Mouse (Mus musculus) liver, adult (tissue): Measurements from ENCODE around the gene Plcb4.

Experiments
- GATA4 ChIP-seq: IDR thresholded peaks from 2 replicates; pipeline ENCODE4 v1.6.1; 2014; ENCODE audit warnings: mild to moderate bottlenecking, low read length; ENCODE audit not compliant: insufficient replicate concordance

Plcb4 gene

GRCm38 (mm10) chr2:135828446-135828845 is 169.6 kb downstream of the Plcb4 start:
- TF ChIP-seq GATA4: no peak

- no peak for TF ChIP-seq GATA4
Observed at GRCm38 (mm10) chr2:135833743-135834142, 174.9 kb downstream of the Plcb4 start.

- no peak for TF ChIP-seq GATA4
Observed at GRCm38 (mm10) chr2:135834435-135834834, 175.6 kb downstream of the Plcb4 start.

GRCm38 (mm10) chr2:135835911-135836310 is 177.1 kb downstream of the Plcb4 start:
- no peak for TF ChIP-seq GATA4

GRCm38 (mm10) chr2:135836426-135836825 is 177.6 kb downstream of the Plcb4 start:
- no peak for TF ChIP-seq GATA4

GRCm38 (mm10) chr2:135837730-135838129 is 178.9 kb downstream of the Plcb4 start:
- TF ChIP-seq GATA4: no peak

DNA sequence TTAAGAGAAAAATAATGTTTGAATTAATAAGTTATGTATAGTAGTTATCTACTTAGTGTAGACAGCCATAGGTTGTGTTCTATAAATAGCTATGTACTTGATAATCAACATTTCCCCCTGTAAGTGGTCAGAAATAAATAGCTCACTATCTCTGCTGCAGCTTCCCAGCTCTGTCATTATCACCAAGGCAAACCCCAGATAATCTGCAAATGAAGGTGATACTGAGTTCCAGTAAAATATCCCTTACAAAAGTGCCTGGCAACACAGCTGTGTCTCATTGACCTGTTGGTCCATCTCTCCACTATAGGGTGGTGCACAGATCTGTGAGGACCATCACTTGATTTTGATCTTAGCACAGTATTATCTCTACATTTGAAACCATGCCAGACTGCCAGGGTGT is 179.3 kb downstream of the Plcb4 start:
- TF ChIP-seq GATA4: peak; percentile 58; the same call in 1 of the 2 replicates

DNA sequence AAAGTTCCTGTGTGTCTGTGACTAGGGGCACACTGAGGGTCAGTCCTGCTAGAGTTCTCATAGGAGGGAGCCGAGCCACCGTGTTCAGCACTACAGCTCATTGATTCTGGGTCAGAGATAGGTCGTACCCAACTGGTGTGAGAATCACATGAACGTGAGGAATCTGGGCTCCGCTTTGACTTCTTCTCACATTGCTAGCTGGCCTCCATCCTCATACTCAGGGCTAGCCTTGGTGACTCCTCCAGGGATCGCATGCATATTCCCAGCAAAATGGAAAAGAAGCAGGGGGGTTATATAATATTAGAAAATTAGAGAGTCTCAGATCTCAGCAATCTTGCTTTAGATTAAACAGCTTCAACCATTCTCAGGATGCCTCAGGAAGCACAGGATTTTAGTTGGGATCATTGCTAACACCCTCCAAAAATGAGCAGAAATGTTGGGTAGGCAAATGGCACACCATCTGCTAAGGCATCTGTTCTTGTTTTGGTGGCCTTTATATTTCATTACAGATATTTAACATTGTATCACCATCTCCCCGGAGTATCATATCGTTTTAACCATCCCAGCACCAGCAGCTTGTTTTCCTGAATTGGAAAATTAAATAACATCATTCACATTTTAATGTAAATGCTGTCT is 180.0 kb downstream of the Plcb4 start:
- no peak for TF ChIP-seq GATA4

DNA sequence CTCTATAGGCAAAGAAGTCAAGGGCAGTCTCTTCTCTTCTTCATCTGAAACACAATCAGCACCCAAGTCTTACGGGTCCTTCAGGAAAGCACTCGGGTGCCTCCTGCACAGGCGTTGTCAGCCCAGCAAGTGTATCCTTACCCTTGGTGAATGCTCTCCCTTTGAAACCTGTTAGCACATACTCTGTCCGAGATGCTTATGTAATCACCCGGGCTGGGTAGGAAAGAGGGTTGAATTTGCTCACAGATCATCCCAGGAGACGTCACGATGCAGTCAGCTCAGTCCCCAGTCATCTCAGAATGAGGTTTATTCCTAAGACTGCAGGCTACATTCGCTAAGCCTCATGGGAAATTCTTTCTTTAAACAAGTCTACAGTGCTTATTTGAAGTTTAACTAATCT is 184.9 kb downstream of the Plcb4 start:
- TF ChIP-seq GATA4: no peak

DNA sequence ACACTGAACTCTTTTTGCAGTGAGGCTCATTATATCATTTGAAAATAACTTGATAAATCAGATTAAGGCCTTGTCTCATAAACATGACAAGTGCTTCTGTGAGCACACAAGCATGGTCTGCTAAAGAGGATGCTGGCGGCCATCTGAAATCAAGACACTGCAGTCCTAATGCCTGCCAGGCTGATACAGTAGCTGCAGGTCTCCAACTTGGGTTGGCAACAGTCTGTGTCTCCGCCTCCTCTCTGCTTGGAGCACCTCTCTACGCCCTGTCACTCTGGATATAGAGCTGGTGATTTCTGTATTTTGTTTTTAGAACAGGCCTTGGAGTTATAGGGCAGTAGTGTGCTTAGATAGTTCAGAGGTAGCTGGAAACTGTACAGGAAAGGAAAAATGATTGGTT is 188.1 kb downstream of the Plcb4 start:
- no peak for TF ChIP-seq GATA4

- TF ChIP-seq GATA4: no peak
Observed at GRCm38 (mm10) chr2:135847738-135848137, 188.9 kb downstream of the Plcb4 start.

- TF ChIP-seq GATA4: no peak
Observed at GRCm38 (mm10) chr2:135848169-135848568, 189.4 kb downstream of the Plcb4 start.

GRCm38 (mm10) chr2:135851964-135852363 is 193.2 kb downstream of the Plcb4 start:
- TF ChIP-seq GATA4: no peak

DNA sequence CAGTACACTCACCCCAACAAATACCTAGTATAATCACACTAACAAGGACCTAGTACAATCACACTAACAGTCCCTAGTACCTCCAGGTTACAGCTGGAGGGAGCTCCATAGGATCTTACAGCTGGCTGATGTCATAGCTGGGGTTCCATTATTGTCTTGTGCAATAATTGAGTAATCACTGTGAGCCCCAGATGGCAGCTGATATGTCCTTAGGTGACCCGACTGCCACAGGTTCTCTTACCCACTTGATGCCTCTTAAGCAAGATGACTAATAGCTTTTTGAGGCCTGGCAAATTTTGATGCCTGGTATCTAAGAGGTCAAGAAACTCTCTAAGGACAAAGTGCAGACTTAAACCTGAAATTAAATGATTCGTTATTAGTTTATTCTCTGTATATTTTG is 194.3 kb downstream of the Plcb4 start:
- no peak for TF ChIP-seq GATA4

DNA sequence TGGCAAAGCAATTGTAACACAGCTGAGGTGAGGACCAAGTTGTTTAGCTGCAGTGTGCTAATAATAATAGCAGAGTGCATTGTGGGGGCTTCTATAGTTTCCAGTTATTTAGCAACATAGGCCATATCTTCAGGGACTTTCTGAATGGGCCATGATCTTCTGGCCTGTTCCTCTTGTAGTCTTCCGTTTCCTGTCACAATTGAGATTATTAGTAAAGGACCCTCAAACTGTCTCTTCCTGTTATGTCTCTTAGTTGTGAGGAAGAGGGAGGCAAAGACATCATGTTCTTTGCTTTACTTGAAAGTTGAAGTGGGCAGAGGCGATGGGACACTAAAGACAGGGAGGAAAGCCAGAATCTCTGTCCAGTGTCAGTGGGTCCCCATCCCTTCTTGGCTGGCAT is 195.2 kb downstream of the Plcb4 start:
- TF ChIP-seq GATA4: peak; percentile 87

DNA sequence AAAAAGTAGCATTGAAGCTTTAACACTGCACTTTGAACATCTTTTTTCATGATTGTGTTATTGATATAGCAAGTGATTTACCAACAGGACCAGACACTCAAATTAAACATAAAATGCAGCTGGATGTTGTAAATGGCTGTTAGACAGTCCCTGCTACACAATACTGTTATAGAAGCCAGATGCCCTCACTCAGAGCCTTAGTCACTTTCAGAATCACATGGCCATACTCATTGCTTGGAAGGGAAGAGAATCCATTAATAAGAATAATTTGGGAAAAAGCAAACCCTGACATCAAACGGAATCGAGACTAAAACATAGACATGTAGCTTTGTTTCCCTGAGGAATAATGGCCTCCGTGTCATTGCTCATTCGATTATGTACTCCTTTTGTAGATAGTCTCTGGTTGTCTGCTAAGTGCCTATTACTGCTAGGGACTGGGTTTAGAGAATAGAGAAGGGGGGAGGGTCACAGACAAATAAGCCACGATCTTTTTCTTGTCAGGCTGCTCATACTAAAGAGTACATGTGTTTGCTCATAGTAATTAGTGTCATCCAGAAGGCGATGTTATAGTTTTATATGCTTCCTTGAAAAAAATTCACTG is 197.2 kb downstream of the Plcb4 start:
- no peak for TF ChIP-seq GATA4

GRCm38 (mm10) chr2:135856826-135857225 is 198.0 kb downstream of the Plcb4 start:
- no peak for TF ChIP-seq GATA4
